Mouse (Mus musculus): ENCODE data around the gene Cobll1.
A peak's percentile ranks its signal among the peaks of the same experiment; 100 is the strongest.

The Cobll1 gene

GRCm38 (mm10) chr2:65145421-65146117 is 93.6 kb downstream of the Cobll1 start:
- peak; percentile 76 for DNase-seq

GRCm38 (mm10) chr2:65141093-65141661 is 98.0 kb downstream of the Cobll1 start:
- DNase-seq: no peak

DNA sequence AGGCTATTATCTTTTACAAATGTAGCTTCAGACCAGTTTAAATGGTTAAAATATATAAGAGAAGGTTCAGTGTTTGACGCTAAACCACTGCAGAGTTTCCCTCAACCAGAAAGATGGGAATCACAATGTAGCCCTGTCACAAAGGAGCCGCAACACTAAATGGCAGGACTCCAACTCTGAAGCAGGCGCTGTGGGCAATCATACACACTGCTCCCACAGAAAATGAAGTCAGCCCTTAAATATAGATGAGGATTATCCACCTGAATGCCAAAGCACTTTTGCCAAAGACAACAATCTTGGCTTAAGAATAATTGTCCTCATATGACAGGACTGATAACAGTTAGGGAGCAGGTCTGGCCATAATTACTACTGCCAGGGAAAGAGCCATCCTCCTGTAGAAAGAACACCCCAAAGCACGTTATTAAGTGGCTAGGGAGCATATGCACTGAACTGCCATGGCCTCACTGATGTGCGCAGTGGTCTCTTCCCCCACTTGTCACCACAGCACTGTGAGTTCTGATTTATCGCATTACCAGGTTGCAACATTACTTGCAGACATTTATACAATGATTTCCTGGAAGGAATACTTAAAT is 98.8 kb downstream of the Cobll1 start:
- DNase-seq: no peak

GRCm38 (mm10) chr2:65139606-65140329 is 99.4 kb downstream of the Cobll1 start:
- DNase-seq: no peak

GRCm38 (mm10) chr2:65138992-65139391 is 100.2 kb downstream of the Cobll1 start:
- no peak for DNase-seq

DNA sequence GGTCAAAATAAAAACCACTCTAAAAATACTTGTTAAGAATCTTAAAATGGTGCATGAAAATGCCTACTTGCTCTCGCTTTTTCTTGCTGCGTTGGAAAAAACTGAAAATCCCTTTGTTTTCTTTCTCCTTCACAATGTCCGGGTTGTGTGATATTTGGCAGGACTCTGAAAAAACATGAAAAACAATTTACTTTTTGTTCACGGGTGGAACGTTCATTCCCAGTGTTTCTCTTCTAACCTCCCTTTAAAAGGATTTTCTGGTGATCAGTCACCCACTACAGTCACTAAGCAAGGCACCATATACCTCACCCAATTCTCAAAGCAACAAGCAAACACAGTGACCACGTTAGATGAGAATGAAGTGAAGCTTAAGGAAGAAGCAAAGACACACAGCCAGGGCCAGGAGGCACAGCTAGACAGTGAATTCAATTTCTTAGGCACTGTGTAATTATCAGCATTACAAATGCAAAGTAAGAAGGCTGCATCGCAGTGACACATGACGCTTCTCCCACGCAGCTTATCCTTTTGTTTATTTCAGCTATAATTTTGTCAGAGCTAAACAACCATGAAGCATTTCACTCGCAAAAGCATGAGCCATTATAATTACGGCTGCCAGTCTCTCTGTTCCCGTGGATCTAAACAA is 112.9 kb downstream of the Cobll1 start:
- no peak for DNase-seq

DNA sequence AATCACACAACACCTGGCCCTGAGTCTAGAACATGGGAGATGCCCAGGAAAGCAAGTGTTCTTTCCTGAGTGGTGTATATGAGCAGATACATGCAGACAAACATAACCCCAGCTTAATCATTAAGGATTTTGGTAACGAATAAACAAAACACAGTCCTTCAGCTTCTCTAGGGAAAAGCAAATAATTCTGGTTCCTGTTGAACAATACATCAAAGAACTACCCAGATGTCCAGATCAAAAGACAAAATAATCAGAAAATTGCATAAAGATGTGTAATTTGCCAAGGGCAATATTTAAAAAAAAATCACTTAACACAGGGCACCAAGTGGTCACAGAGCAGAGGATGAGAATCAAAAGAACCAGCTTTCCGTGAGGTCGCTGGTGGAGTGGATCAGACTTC is 115.5 kb downstream of the Cobll1 start:
- DNase-seq: no peak

- DNase-seq: peak; percentile 58
Measured at GRCm38 (mm10) chr2:65121435-65121834, 117.8 kb downstream of the Cobll1 start.

GRCm38 (mm10) chr2:65121012-65121411 is 118.2 kb downstream of the Cobll1 start:
- no peak for DNase-seq

DNA sequence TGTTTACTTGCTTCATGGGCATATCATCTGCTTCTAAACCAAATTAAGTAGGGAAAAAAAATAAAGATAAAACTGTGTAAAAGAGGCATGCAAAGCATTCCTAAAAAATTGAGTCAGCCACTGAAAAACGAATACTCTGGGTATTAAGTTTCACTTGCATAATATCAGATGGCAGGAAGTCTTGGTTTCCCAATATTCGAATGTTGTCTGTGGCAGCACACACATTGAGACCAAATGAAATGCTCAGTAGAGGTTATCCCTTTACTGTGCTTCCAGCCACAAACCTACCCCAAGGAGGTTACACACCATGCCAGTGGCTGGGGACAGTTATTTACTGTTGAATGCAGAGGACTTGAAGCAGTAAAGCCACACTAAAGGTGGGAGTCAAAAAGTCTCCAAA is 119.1 kb downstream of the Cobll1 start:
- no peak for DNase-seq

DNA sequence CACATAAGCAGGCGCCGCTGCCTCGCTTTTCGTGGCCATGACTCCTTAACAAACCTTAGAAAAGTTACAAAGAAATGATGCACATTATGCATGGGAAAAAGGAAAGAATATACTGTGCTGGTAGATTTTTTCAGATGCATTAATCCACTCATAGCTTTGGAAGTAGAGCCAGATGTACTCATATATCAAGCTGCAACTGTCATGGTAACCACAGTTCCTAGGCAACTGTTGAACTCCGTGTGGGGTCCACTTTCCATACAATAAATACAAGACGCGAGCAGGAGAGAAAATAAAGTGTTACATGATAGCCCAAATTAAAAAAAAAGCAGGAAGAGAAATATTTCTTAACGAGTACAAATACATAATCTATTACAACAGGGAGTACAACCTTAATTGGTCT is 119.5 kb downstream of the Cobll1 start:
- DNase-seq: no peak

DNA sequence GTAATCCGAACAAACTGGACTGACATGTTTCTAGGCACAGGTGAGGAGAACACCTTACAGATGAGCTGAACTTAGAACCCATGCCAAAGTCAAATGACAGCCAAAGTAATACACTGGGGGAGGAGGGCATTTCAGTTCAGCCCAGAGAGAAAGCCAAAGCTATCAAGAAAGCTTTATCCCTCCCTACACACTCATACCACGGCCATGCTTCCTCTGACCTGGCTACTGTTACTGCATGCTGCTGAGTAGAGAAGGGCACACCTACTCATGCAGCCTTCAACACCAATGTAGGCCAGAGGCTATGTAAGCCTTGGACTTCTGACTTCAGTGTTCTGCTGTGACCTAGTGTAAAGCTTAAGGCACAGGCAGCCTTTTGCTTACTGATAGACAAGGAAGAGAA is 120.1 kb downstream of the Cobll1 start:
- DNase-seq: no peak

- DNase-seq: no peak
Measured at GRCm38 (mm10) chr2:65117859-65118258, 121.3 kb downstream of the Cobll1 start.

- DNase-seq: peak; percentile 84
Measured at GRCm38 (mm10) chr2:65116428-65117125, 122.6 kb downstream of the Cobll1 start.

- DNase-seq: no peak
Measured at GRCm38 (mm10) chr2:65113191-65113590, 126.0 kb downstream of the Cobll1 start.

GRCm38 (mm10) chr2:65104569-65104968 is 134.6 kb downstream of the Cobll1 start:
- no peak for DNase-seq

- no peak for DNase-seq
Measured at GRCm38 (mm10) chr2:65103801-65104200, 135.4 kb downstream of the Cobll1 start.

- no peak for DNase-seq
Measured at GRCm38 (mm10) chr2:65101388-65101787, 137.8 kb downstream of the Cobll1 start.

DNA sequence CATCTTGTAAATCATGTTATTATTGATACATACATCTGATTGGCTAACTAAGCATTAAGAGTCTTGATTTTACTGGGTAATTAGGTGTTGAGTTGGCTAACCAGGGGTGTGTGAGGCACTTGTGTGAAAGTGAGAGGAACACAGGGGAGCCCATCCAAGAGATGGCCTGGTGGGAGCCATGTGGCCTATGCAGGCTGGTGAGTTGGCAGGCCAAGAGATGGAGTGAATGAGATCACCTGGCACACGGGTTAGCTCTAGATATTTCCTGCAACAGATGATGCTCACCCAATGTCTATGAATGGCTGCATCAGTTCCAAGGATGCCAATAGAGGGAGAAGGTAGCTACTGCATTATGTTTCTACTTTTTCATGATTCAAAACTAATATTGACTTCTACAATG is 139.2 kb downstream of the Cobll1 start:
- no peak for DNase-seq

DNA sequence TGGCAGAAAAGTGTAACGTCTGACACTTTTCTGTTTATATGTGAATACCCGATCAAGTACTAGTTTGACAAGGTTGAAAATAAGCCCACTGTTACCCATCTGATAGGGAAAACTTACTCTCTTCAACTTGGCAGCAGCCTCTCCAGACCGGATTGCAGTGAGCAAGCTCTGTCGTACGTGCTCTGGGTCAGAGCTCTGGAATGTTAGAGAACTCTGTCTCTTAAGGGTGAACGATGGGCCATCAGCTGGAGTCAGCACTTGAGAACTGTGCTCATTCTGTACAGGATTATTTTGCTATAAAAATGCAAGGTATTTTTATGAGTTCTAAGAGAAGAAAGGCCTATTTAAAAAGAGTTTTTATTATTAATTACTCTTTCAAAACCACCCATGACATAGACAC is 143.6 kb downstream of the Cobll1 start:
- DNase-seq: no peak

GRCm38 (mm10) chr2:65093990-65094389 is 145.2 kb downstream of the Cobll1 start:
- DNase-seq: no peak

- DNase-seq: no peak
Measured at GRCm38 (mm10) chr2:65090986-65091385, 148.2 kb downstream of the Cobll1 start.

GRCm38 (mm10) chr2:65087197-65087596 is 152.0 kb downstream of the Cobll1 start:
- no peak for DNase-seq
